Mouse (Mus musculus): ENCODE measurements around the gene Gli3. TPM values are rescaled to one million over a fixed set of nuclear protein-coding genes. Genes with fewer than 3 reads are reported as not detected.
A peak's percentile ranks its signal among the peaks of the same experiment; 100 is the strongest.

Gli3 gene
- polyA plus RNA-seq, 1 experiment: 24.7 TPM

DNA sequence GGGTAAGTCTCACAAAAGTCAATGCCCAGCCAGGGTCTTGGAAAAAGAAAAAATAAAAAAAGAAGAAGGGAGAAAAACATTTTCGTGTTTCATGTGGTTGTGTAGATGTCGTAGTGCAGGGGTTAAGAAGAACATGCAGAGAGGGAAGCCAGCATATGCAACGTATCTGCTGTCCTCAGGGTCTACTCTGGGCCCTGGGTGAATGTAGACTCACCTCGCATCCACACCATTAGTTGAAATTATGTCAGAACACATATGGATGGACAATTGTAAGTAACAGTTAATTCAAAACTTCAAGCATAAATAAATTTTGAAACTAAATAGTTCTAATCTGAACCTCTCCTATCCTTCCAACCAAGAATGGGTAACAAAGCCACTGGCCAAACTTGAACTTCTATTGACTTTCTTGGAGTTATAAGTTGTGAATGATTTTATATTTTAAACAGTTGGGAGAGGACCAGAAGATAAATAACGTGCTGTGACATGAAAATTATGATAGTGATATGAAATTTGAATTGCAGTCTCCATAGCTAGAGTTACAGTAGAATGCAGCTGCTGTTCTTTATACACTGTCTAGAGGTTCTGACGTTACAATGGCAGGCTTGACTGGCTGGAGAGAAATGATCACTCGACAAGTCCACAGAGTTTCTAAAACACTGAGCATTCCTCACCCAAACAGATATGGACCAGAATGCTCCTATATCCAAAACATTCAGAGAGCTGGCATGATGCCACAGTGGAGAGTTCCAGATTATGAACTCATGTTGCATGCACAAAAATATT is 16.1 kb upstream of the Gli3 start:
- no peak overlapping the region for H3K4me3 ChIP-seq (ENCODE audit: low read depth, low read length)
- H3K27me3 ChIP-seq (ENCODE audit: control insufficient read depth, insufficient read depth, low read length, poor library complexity, severe bottlenecking): no peaks in the 10 kb centered on the region
- no peak overlapping the region for H3K9ac ChIP-seq (ENCODE audit: low read depth, poor library complexity, severe bottlenecking)
- peaks cover 2% of the 10 kb centered on the region for H3K4me1 ChIP-seq (ENCODE audit: control insufficient read depth, insufficient read depth, low read length)
- TF ChIP-seq CTCF (IDR thresholded peaks at IDR 0.05; ENCODE audit: low read depth, low read length) (no peak), POLR2A (IDR thresholded peaks at IDR 0.05; ENCODE audit: insufficient read depth, low read length) (no peak), EP300 (IDR thresholded peaks at IDR 0.05; ENCODE audit: insufficient read depth, low read depth, low read length) (no peak)
- H3K9me3 ChIP-seq (replicated peaks; ENCODE audit: control insufficient read depth, insufficient read depth, low read length, poor library complexity, severe bottlenecking): no peaks in the 10 kb centered on the region
- H3K36me3 ChIP-seq (ENCODE audit: control insufficient read depth, insufficient read depth, low read length, poor library complexity, severe bottlenecking): no peaks in the 10 kb centered on the region
- no peak overlapping the region for H3K27ac ChIP-seq (ENCODE audit: insufficient read depth, low read length)

DNA sequence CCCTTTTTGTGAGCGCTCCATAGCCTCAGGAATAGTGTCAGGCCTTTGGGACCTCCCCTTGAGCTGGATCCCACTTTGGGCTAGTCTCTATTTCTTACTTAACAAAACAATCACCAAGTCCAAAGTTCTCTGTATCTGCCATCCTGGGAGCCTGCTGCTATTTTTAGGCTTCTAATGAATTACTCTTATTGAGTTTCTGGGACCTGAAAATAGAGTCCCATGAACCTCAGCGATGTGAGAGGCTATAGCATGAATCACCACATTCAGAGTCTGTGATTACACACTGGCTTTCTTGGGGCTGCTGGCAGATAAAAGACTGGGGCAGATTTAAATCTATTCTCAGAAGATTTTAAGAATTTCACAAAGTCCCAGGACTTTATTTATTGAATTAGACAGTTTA is 12.1 kb upstream of the Gli3 start:
- no peaks in the 10 kb centered on the region for H3K4me1 ChIP-seq (ENCODE audit: control insufficient read depth, insufficient read depth, low read length)
- H3K36me3 ChIP-seq (ENCODE audit: control insufficient read depth, insufficient read depth, low read length, poor library complexity, severe bottlenecking): no peaks in the 10 kb centered on the region
- no peak overlapping the region for H3K9ac ChIP-seq (ENCODE audit: low read depth, poor library complexity, severe bottlenecking)
- no peak overlapping the region for H3K27ac ChIP-seq (ENCODE audit: insufficient read depth, low read length)
- H3K4me3 ChIP-seq (ENCODE audit: low read depth, low read length): no peak overlapping the region
- TF ChIP-seq POLR2A (IDR thresholded peaks at IDR 0.05; ENCODE audit: insufficient read depth, low read length): no peak
- no peak for TF ChIP-seq CTCF (IDR thresholded peaks at IDR 0.05; ENCODE audit: low read depth, low read length)
- no peak for TF ChIP-seq EP300 (IDR thresholded peaks at IDR 0.05; ENCODE audit: insufficient read depth, low read depth, low read length)
- H3K9me3 ChIP-seq (replicated peaks; ENCODE audit: control insufficient read depth, insufficient read depth, low read length, poor library complexity, severe bottlenecking): no peaks in the 10 kb centered on the region
- H3K27me3 ChIP-seq (ENCODE audit: control insufficient read depth, insufficient read depth, low read length, poor library complexity, severe bottlenecking): no peaks in the 10 kb centered on the region

DNA sequence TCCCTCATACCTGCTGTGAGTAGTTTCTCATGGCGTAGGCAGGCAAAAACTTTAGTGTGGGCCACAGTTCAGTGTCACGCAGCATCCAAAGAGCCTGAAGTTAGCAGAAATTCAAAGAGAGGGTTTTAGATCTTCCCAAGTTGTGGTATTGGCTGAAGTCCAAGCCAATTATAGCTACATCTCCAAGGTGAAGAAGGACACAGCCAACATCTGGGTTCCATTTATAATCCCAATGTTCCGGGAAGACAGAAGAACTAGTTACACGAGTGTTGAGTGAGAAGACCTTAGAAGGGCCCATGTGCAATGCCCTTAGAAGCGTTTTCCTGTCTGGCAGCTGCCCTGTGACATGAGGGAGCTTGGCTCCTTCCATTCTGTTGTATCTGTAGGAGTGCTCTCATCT is 5.2 kb upstream of the Gli3 start:
- H3K27me3 ChIP-seq (ENCODE audit: control insufficient read depth, insufficient read depth, low read length, poor library complexity, severe bottlenecking): no peaks in the 10 kb centered on the region; the same call in 1 of the 2 replicates
- no peaks in the 10 kb centered on the region for H3K36me3 ChIP-seq (ENCODE audit: control insufficient read depth, insufficient read depth, low read length, poor library complexity, severe bottlenecking)
- TF ChIP-seq POLR2A (IDR thresholded peaks at IDR 0.05; ENCODE audit: insufficient read depth, low read length): no peak
- no peak for TF ChIP-seq CTCF (IDR thresholded peaks at IDR 0.05; ENCODE audit: low read depth, low read length)
- TF ChIP-seq EP300 (IDR thresholded peaks at IDR 0.05; ENCODE audit: insufficient read depth, low read depth, low read length): no peak
- no peak overlapping the region for H3K4me3 ChIP-seq (ENCODE audit: low read depth, low read length)
- H3K4me1 ChIP-seq (ENCODE audit: control insufficient read depth, insufficient read depth, low read length): no peaks in the 10 kb centered on the region
- no peak overlapping the region for H3K27ac ChIP-seq (ENCODE audit: insufficient read depth, low read length)
- no peaks in the 10 kb centered on the region for H3K9me3 ChIP-seq (replicated peaks; ENCODE audit: control insufficient read depth, insufficient read depth, low read length, poor library complexity, severe bottlenecking)
- no peak overlapping the region for H3K9ac ChIP-seq (ENCODE audit: low read depth, poor library complexity, severe bottlenecking)

DNA sequence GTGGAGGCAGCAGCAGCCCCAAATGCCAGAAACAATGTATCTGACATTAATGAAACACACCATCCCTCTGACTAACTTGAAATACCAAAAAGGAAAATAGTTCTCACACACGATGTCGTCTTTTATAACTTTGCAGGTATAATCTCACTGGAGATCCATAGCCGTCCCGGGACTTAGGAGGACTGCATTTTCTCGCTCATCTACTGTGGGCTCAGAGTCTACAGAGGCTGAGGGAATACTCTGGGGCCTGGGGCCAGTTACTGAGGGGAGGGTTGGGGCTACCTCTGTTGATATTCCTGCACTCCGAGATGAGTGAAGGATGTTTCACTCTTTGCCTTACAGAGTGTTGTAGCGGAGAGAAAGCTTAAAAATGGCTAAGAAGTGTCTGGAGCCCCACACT is 1.1 kb upstream of the Gli3 start:
- Histone ChIP-seq H3K27ac (ENCODE audit: insufficient read depth, low read length) (no peak overlapping the region), H3K9me3 (replicated peaks; ENCODE audit: control insufficient read depth, insufficient read depth, low read length, poor library complexity, severe bottlenecking) (no peaks in the 10 kb centered on the region), H3K9ac (ENCODE audit: low read depth, poor library complexity, severe bottlenecking) (peak overlapping the region; percentile 93; the same call in 1 of the 2 replicates), H3K4me3 (ENCODE audit: low read depth, low read length) (no peak overlapping the region), H3K36me3 (ENCODE audit: control insufficient read depth, insufficient read depth, low read length, poor library complexity, severe bottlenecking) (no peaks in the 10 kb centered on the region), H3K27me3 (ENCODE audit: control insufficient read depth, insufficient read depth, low read length, poor library complexity, severe bottlenecking) (peaks cover 5% of the 10 kb centered on the region), H3K4me1 (ENCODE audit: control insufficient read depth, insufficient read depth, low read length) (no peaks in the 10 kb centered on the region)
- no peak for TF ChIP-seq EP300 (IDR thresholded peaks at IDR 0.05; ENCODE audit: insufficient read depth, low read depth, low read length)
- TF ChIP-seq POLR2A (IDR thresholded peaks at IDR 0.05; ENCODE audit: insufficient read depth, low read length): no peak
- no peak for TF ChIP-seq CTCF (IDR thresholded peaks at IDR 0.05; ENCODE audit: low read depth, low read length)

DNA sequence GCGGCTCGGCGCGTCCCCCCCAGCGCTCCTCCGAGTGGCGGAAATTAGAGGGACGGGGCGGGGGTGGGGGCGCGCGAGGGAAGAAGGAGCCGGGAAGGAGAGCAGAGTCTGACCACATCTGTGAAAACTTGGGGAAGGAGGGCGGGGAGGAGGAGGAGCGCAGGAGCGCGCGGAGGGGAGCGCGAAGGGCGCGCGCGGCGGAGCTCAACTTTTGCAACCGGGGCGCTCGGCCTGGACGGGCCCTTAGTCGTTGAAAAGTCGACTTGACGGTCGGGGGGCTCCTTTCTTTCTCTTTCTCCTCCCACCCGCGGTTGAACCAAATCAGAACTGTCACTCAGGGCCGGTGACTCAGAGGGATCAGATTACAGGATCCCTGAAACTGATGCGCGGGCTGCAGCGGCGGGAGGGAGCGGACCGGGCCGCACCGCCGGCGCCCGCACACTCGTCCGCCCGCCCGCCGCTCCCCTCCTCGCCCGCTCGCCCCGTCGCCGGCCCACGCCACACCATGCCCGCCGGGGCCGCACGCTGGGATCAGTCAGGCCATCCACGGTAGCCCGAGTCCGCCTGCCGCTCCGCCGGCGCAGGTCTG is 551 bp downstream of the Gli3 start:
- TF ChIP-seq CTCF (IDR thresholded peaks at IDR 0.05; ENCODE audit: low read depth, low read length): no peak
- no peak for TF ChIP-seq POLR2A (IDR thresholded peaks at IDR 0.05; ENCODE audit: insufficient read depth, low read length)
- no peak for TF ChIP-seq EP300 (IDR thresholded peaks at IDR 0.05; ENCODE audit: insufficient read depth, low read depth, low read length)
- peaks cover 5% of the 10 kb centered on the region for H3K27me3 ChIP-seq (ENCODE audit: control insufficient read depth, insufficient read depth, low read length, poor library complexity, severe bottlenecking)
- H3K27ac ChIP-seq (ENCODE audit: insufficient read depth, low read length): no peak overlapping the region
- H3K9ac ChIP-seq (ENCODE audit: low read depth, poor library complexity, severe bottlenecking): peak overlapping the region; percentile 93
- H3K9me3 ChIP-seq (replicated peaks; ENCODE audit: control insufficient read depth, insufficient read depth, low read length, poor library complexity, severe bottlenecking): no peaks in the 10 kb centered on the region
- no peaks in the 10 kb centered on the region for H3K4me1 ChIP-seq (ENCODE audit: control insufficient read depth, insufficient read depth, low read length)
- H3K36me3 ChIP-seq (ENCODE audit: control insufficient read depth, insufficient read depth, low read length, poor library complexity, severe bottlenecking): no peaks in the 10 kb centered on the region
- peak overlapping the region; percentile 78 for H3K4me3 ChIP-seq (ENCODE audit: low read depth, low read length)

DNA sequence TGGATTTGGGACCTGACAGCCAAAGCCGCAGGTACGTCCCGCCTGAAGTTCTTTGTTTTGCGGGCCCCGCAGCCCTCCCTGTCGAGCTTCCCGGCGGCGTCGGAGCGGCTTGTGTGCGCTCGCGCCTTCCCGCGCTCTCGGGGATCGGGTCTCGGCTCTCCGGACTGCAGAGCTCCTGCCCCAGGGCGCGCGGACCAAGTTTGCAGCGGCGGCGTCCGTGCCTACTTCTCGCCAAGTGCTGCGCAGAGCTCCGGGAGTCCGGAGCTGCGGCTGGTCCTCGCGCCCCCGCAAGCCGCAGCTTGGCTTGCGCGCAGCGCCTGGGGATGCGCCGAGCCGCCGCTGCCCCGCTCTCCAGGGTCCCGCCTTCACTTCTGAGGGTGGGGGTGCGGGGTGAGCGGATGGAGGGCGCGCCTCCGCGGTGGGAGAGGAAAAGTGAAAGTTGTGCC is 1.1 kb downstream of the Gli3 start:
- no peaks in the 10 kb centered on the region for H3K4me1 ChIP-seq (ENCODE audit: control insufficient read depth, insufficient read depth, low read length)
- H3K27me3 ChIP-seq (ENCODE audit: control insufficient read depth, insufficient read depth, low read length, poor library complexity, severe bottlenecking): peaks cover 5% of the 10 kb centered on the region

More for the DNA sequence above, 1.1 kb downstream of the Gli3 start:
- no peaks in the 10 kb centered on the region for H3K9me3 ChIP-seq (replicated peaks; ENCODE audit: control insufficient read depth, insufficient read depth, low read length, poor library complexity, severe bottlenecking)
- no peak for TF ChIP-seq EP300 (IDR thresholded peaks at IDR 0.05; ENCODE audit: insufficient read depth, low read depth, low read length)
- TF ChIP-seq POLR2A (IDR thresholded peaks at IDR 0.05; ENCODE audit: insufficient read depth, low read length): no peak
- H3K4me3 ChIP-seq (ENCODE audit: low read depth, low read length): peak overlapping the region; percentile 78
- no peak overlapping the region for H3K27ac ChIP-seq (ENCODE audit: insufficient read depth, low read length)
- peak overlapping the region; percentile 93 for H3K9ac ChIP-seq (ENCODE audit: low read depth, poor library complexity, severe bottlenecking)
- no peaks in the 10 kb centered on the region for H3K36me3 ChIP-seq (ENCODE audit: control insufficient read depth, insufficient read depth, low read length, poor library complexity, severe bottlenecking)
